Mouse (Mus musculus): Measurements from ENCODE around the gene Emilin1.

- TF ChIP-seq POLR2A (IDR thresholded peaks at IDR 0.05; ENCODE audit: low read depth, low read length) (peak; percentile 85), CTCF (conservative IDR thresholded peaks at IDR 0.05; ENCODE audit: insufficient read depth, insufficient read length, low read depth, low read length) (peak; percentile 78)
Observed at GRCm38 (mm10) chr5:30921256-30922033, 8.2 kb downstream of the Emilin1 start, which contains the start of gene Khk.
